Mouse (Mus musculus) forebrain, embryonic 10.5 days (tissue): ENCODE results near the gene Idh2. TPM values are rescaled to one million over a fixed set of nuclear protein-coding genes. Genes with fewer than 3 reads are reported as not detected.
A peak's percentile ranks its signal among the peaks of the same experiment; 100 is the strongest.

Experiments
- DNase-seq: peaks from one replicate; pipeline ENCODE4 v3.0.0-alpha.2; 2017; ENCODE audit warnings: low spot score; ENCODE audit errors: extremely low spot score
- H3K27ac ChIP-seq: fragments of 300-500 bp; sonication (generic); 2 replicates; pipeline ENCODE4 v1.5.1; 2016; ENCODE audit warnings: mild to moderate bottlenecking
- H3K27me3 ChIP-seq: fragments of 300-500 bp; sonication (generic); 2 replicates; pipeline ENCODE4 v1.6.1; 2016; ENCODE audit warnings: mild to moderate bottlenecking; ENCODE audit not compliant: poor library complexity, severe bottlenecking
- H3K36me3 ChIP-seq: fragments of 300-500 bp; sonication (generic); replicated peaks from 2 replicates; pipeline ENCODE4 v1.6.1; 2016; ENCODE audit warnings: mild to moderate bottlenecking, moderate library complexity
- H3K4me1 ChIP-seq: fragments of 300-500 bp; sonication (generic); 2 replicates; pipeline ENCODE4 v1.6.1; 2016
- H3K4me3 ChIP-seq: fragments of 300-500 bp; sonication (generic); 2 replicates; pipeline ENCODE4 v1.5.1; 2016; ENCODE audit warnings: mild to moderate bottlenecking, moderate library complexity
- H3K9me3 ChIP-seq: fragments of 300-500 bp; sonication (generic); 2 replicates; pipeline ENCODE4 v1.6.1; 2016; ENCODE audit warnings: mild to moderate bottlenecking, moderate library complexity
- WGBS: fragments of 180-500 bp; shearing (Covaris S2); methylation state at CpG from one replicate; pipeline ENCODE4 v1.1.7; 2016; 5-methylcytosine and 5-hydroxymethylcytosine counted together
- polyA plus RNA-seq: library from polyadenylated mRNA; unstranded; fragments of >200 nt; fragmentation: Nextera tagmentation; extraction: Ambion mirVana; gene quantifications from 2 replicates; pipeline ENCODE4 v1.2.1, GENCODE M21; 2016

The Idh2 gene
- polyA plus RNA-seq, 1 experiment from 2014 or later, result 462 TPM

- WGBS, result 68% methylated on average over 13 of the region's 13 CpGs
- H3K27ac ChIP-seq, result 0 out of 2 replicates have a peak overlapping the region, but pooled peaks have one; percentile 1
- no peaks in the 10 kb centered on the region for H3K9me3 ChIP-seq
- H3K27me3 ChIP-seq, result no peaks in the 10 kb centered on the region
- peaks cover 100% of the 10 kb centered on the region for H3K36me3 ChIP-seq
- H3K4me3 ChIP-seq, result no peak overlapping the region
- DNase-seq, result no peak
- H3K4me1 ChIP-seq, result 0 out of 2 replicates have a peak, but pooled peaks cover 6% of the 10 kb centered on the region
Measured at GRCm38 (mm10) chr7:80091004-80091865, 24.0 kb downstream of the Idh2 start.

GRCm38 (mm10) chr7:80090191-80091003, 24.8 kb downstream of the Idh2 start:
- no peak for DNase-seq
- no peaks in the 10 kb centered on the region for H3K9me3 ChIP-seq
- WGBS, result 88% methylated on average over 18 of the region's 18 CpGs
- H3K36me3 ChIP-seq, result peaks cover 100% of the 10 kb centered on the region
- no peak overlapping the region for H3K4me3 ChIP-seq
- 0 out of 2 replicates have a peak, but pooled peaks cover 9% of the 10 kb centered on the region for H3K4me1 ChIP-seq
- 0 out of 2 replicates have a peak overlapping the region, but pooled peaks have one; percentile 1 for H3K27ac ChIP-seq
- H3K27me3 ChIP-seq, result no peaks in the 10 kb centered on the region

GRCm38 (mm10) chr7:80088191-80088590, 27.0 kb downstream of the Idh2 start:
- H3K27ac ChIP-seq, result no peak overlapping the region
- H3K36me3 ChIP-seq, result peaks cover 99% of the 10 kb centered on the region
- no peaks in the 10 kb centered on the region for H3K27me3 ChIP-seq
- 0 out of 2 replicates have a peak, but pooled peaks cover 9% of the 10 kb centered on the region for H3K4me1 ChIP-seq
- DNase-seq, result no peak
- WGBS, result 90% methylated on average over 9 of the region's 9 CpGs
- H3K4me3 ChIP-seq, result no peak overlapping the region
- H3K9me3 ChIP-seq, result no peaks in the 10 kb centered on the region

GRCm38 (mm10) chr7:80085970-80086715, 29.0 kb downstream of the Idh2 start:
- H3K27ac ChIP-seq, result 0 out of 2 replicates have a peak overlapping the region, but pooled peaks have one; percentile 20
- 0 out of 2 replicates have a peak, but pooled peaks cover 9% of the 10 kb centered on the region for H3K4me1 ChIP-seq
- 90% methylated on average over 33 of the region's 33 CpGs for WGBS
- H3K27me3 ChIP-seq, result no peaks in the 10 kb centered on the region
- H3K4me3 ChIP-seq, result no peak overlapping the region
- no peaks in the 10 kb centered on the region for H3K9me3 ChIP-seq
- H3K36me3 ChIP-seq, result peaks cover 99% of the 10 kb centered on the region
- DNase-seq, result no peak

GRCm38 (mm10) chr7:80084484-80084931, 30.7 kb downstream of the Idh2 start:
- Histone ChIP-seq H3K4me1 (peaks cover 22% of the 10 kb centered on the region), H3K4me3 (no peak overlapping the region), H3K9me3 (no peaks in the 10 kb centered on the region), H3K27ac (no peak overlapping the region; the same call in 1 of the 2 replicates), H3K27me3 (no peaks in the 10 kb centered on the region), H3K36me3 (peaks cover 89% of the 10 kb centered on the region)
- DNase-seq, result peak; percentile 77
- 63% methylated on average over 7 of the region's 7 CpGs for WGBS

GRCm38 (mm10) chr7:80081586-80082554, 33.3 kb downstream of the Idh2 start:
- Histone ChIP-seq H3K4me3 (no peak overlapping the region), H3K27me3 (no peaks in the 10 kb centered on the region), H3K4me1 (peaks cover 47% of the 10 kb centered on the region), H3K27ac (peak overlapping the region; percentile 60; the same call in 1 of the 2 replicates), H3K36me3 (peaks cover 63% of the 10 kb centered on the region), H3K9me3 (no peaks in the 10 kb centered on the region)
- DNase-seq, result no peak
- WGBS, result 95% methylated on average over 42 of the region's 42 CpGs

GRCm38 (mm10) chr7:80078792-80079301, 36.3 kb downstream of the Idh2 start:
- H3K4me3 ChIP-seq, result no peak overlapping the region
- H3K27ac ChIP-seq, result peak overlapping the region; percentile 81
- H3K4me1 ChIP-seq, result peaks cover 72% of the 10 kb centered on the region
- H3K27me3 ChIP-seq, result no peaks in the 10 kb centered on the region
- no peaks in the 10 kb centered on the region for H3K9me3 ChIP-seq
- H3K36me3 ChIP-seq, result peaks cover 33% of the 10 kb centered on the region
- WGBS, result 53% methylated on average over 14 of the region's 14 CpGs
- peak; percentile 40 for DNase-seq

GRCm38 (mm10) chr7:80077801-80078200, 37.4 kb downstream of the Idh2 start:
- Histone ChIP-seq H3K27me3 (no peaks in the 10 kb centered on the region), H3K36me3 (peaks cover 23% of the 10 kb centered on the region), H3K9me3 (no peaks in the 10 kb centered on the region), H3K27ac (peak overlapping the region; percentile 90), H3K4me3 (no peak overlapping the region), H3K4me1 (peaks cover 81% of the 10 kb centered on the region)
- DNase-seq, result no peak
- WGBS, result 81% methylated on average over 9 of the region's 9 CpGs

GRCm38 (mm10) chr7:80076961-80077716, 38.1 kb downstream of the Idh2 start:
- peak overlapping the region; percentile 90 for H3K27ac ChIP-seq

GRCm38 (mm10) chr7:80075946-80076583, 39.1 kb downstream of the Idh2 start:
- peak; percentile 61 for DNase-seq
- Histone ChIP-seq H3K36me3 (peaks cover 10% of the 10 kb centered on the region), H3K4me1 (peaks cover 98% of the 10 kb centered on the region), H3K4me3 (peak overlapping the region; percentile 29), H3K27ac (peak overlapping the region; percentile 90), H3K27me3 (no peaks in the 10 kb centered on the region), H3K9me3 (no peaks in the 10 kb centered on the region)
- 7% methylated on average over 4 of the region's 4 CpGs for WGBS

More at GRCm38 (mm10) chr7:80076961-80077716, 38.1 kb downstream of the Idh2 start:
- WGBS, result 55% methylated on average over 6 of the region's 6 CpGs
- no peaks in the 10 kb centered on the region for H3K9me3 ChIP-seq
- peaks cover 16% of the 10 kb centered on the region for H3K36me3 ChIP-seq
- H3K4me3 ChIP-seq, result peak overlapping the region; percentile 29; the same call in 1 of the 2 replicates
- H3K27me3 ChIP-seq, result no peaks in the 10 kb centered on the region
- DNase-seq, result no peak
- peaks cover 88% of the 10 kb centered on the region for H3K4me1 ChIP-seq
